Mouse (Mus musculus) spleen, embryonic (tissue): Measurements from ENCODE around the gene Cracr2a.

Experiments used
- CTCF ChIA-PET: fragments of 350-600 bp; sonication (Branson Sonifier 250); formaldehyde crosslinking; loops from one replicate; lab custom pipeline; 2022; lab: Charles Lee

Gene Cracr2a

DNA sequence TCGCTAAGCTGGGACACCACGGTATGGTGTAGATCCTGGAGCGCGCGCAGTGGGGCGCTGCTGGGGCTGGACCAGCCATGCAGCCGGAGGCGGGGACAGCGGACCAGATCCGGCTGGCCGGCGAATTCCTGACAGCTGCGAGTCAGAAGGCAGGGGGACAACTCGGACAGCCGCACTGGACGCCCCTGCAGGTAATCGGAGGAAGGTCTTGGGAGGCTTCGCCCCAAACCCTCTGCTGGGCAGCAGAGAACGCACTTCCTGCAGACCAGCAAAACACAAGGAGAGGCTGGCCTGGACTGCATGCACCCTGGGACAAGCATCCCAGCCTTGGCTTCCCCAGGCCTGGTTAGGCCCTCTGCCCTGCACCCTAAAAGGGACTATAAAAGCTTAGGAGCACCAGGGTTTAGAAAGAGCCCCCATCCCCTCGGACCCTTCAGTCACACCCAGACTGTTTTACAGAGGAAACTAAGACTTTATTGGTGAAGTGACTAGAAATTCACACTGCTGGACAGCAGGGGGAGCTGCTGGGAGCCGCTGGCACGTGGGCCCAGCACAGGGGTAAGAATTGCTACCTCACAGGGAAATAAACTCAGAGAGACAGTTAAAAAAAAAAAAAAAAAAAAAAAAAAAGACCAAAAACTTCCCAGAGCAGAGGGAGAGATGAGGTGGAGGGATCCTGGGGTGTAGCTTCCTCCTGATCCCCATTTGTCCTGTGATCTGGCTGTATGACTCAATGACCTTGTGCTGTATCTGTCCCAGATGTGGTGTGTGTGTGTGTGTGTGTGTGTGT is at the start of gene Cracr2a:
Gene Cracr2a, plus strand, starts transcription at position 108 of the 790 bp plus-strand sequence.
- CTCF ChIA-PET: interaction anchor here (0.7 to 1.1 kb wide), 2 partner anchors 105 to 417 kb away, joined by 3 to 4 read pairs; no protein-coding TSS in a partner anchor

DNA sequence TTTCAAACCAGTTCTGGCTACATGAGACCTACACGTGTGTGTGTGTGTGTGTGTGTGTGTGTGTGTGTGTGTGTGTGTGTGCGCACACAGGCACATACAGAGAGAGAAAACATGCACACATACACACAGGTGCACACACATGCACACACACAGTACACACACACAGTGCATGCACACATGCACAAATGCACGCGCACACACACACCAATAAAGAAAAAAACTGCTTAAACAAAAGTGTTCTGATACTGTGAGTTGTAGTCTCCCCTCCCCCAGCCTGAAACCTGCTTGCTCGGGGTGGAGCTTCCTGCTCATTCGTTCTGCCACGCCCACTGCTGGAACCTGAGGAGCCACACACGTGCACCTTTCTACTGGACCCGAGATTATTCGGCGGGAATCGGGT is 47.4 kb upstream of the Cracr2a start:
- CTCF ChIA-PET: interaction anchor here (0.7 kb wide), 1 partner anchor 580 kb away, joined by 7 read pairs; no protein-coding TSS in a partner anchor

DNA sequence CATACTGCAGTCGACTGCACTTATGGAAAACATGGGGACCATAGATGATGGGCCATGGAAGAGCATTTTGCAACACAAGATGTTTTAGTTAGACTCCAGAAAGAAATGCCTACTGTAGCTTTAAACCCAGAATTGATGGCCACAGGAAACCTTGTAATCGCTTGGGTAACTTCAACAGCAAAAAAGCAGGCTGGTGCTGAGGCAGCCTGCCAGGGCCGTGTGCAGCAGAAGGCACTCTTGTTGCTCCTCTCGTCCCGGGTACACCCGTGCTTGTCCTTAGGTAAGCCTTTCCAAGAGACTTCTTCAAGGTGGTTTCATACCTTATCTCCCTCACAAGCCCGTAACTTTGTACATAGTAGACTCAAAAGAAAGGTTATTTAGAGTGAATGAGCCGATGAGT is 40.0 kb upstream of the Cracr2a start:
- CTCF ChIA-PET: interaction anchor here (0.9 kb wide), 1 partner anchor 19 kb away, joined by 7 read pairs; no protein-coding TSS in a partner anchor

DNA sequence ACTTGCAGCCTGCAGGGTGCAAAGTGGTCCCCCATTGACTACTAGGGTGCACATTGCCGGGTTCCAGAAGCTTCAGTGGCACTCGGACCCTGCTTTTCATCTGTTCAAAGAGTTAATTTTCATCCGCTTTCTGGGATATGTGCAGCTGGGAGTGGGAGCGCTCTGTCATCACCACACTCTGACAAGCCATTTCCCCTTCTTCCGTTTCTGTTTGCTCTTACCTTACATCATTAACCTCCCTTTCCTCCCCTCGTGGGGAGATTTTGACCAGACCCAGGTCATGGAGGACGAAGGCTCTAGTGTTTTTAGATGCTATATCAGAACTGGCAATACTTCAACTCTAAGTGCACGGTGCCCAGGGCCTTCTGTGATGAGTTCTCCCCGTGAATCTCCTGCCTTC is 38.8 kb upstream of the Cracr2a start:
- CTCF ChIA-PET: no interaction called here

DNA sequence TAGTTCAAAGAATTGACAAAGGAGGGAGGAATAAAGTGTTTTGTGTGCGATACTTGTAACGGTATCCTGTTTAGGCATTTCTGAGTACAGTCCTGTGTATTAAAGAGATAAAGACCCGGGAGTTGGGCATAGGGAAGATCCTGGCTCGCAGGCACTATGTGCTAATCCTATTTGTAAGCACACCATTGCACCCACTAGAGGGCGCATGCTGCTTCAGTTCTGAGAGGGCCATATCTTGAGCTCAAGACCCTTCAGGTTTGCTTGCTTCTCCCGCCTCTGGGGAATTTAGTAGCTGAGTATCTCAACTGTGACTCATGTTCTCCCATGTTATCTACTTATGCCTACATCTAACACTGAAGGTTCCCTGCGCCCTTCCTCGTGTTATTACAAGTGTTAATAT is 36.7 kb upstream of the Cracr2a start:
- CTCF ChIA-PET: interaction anchor here (0.6 to 0.7 kb wide), 3 partner anchors 67 to 480 kb away, joined by 3 to 27 read pairs (median 4); no protein-coding TSS in a partner anchor

DNA sequence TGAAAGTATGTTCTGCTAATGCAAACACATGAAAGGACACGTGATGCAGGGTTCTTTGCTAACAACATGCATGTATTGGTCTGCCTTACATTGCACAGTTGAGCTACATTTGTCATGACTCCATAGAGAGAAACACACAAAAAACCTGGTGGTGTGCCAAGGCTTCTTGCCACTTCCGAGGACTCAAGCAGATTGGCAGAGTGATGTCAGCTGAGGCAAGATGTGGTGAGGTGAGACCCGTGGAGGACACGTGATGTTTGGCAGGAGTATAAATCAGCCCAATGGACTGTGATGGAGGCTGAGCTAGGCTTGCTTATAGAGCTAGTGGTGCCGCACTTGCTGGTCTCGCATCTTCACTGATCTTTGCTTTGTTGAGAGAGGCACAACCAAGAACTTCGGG is 32.5 kb upstream of the Cracr2a start:
- CTCF ChIA-PET: no interaction called here

DNA sequence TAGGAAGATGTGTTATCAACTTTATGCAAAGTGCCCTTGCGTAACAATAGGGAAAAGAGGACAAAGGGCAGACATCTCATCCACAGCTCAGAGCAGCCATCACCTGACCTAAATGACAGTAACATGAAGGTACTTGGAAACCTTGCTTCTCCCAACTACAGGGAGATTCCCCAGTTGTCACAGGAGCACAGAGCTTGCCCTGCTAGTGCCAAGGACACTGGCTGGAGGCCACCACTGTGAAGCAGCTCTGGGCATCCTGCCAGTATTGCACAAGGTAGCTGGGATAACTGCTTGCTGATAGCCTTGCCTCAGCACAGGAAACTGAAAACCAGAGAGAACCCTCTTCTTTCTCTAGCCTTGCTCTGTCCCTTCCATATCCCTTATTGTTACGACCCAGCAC is 31.7 kb upstream of the Cracr2a start:
- CTCF ChIA-PET: interaction anchor here (0.6 kb wide), 1 partner anchor 567 kb away, joined by 10 read pairs; no protein-coding TSS in a partner anchor

DNA sequence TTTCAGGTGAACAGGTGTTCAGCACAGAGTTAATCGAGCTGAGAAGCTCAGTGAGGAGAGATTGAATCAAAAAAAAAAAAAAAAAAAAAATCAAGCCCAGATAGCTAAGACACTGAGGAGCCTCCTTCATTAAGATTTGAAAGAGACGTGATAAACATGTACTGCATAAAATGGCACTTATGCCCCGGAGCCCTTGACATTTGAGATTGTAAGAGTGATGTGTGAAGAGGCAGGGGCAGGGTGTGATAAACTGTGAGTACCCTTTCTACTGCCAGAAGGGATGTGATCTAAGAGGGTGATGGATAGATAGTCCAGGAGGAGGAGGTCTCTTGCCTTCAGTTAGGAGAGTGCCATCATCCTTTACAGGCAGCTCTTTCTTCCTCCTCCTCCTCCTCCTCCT is 30.9 kb upstream of the Cracr2a start:
- CTCF ChIA-PET: interaction anchor here (0.6 kb wide), 2 partner anchors 508 to 566 kb away, joined by 3 to 10 read pairs; no protein-coding TSS in a partner anchor

DNA sequence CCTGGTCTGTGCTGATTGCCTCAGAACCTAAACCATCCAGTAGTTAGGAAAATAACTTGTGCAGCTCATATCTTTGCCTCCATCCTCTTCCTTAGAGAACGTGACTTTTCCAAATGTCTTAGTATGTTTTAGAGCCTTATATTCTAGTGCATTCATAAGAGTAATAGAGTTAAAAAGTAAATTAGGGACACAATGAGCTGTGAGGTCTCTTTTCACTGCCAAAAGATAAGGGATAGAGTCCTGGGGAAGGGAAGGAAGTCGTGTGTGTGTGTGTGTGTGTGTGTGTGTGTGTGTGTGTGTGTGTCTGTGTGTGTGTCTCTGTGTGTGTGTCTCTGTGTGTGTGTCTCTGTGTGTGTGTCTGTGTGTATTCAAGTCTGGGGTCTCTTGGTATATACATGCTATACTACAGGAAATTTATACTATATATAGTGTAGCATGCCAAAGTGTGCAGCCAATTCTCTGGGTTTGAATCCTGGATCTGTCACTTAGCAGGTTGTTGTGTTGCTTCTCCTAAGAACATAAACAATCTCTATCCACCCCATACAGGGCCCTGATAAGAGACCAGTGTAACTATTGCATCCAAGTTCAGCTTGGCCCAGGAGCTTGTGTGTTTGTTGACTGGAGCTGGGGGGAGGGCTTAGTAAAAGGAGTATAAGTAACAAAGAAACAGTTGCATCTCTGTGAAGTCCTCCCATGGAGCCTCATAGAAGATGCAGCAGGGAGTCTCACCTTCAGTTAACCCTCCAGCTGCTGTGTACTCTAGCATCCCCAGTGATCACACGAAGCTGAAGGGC is 29.5 kb upstream of the Cracr2a start:
- CTCF ChIA-PET: no interaction called here

DNA sequence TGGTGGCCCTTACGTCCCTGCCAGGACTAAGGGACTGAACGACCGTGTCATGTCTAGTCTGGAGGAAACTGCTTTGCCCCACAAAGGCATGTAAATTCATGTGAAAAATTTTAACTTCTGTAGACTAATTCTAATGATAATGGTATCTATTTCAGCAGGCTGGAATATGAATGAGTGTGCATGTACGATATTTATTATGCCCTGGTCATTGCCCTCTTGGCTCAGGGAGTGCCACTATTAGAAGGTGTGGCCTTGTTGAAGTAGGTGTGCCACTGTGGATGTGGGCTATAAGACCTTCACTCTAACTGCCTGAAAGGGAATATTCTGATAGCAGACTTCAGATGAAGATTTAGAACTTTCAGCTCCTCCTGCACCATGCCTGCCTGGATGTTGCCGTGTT is 28.8 kb upstream of the Cracr2a start:
- CTCF ChIA-PET: no interaction called here

DNA sequence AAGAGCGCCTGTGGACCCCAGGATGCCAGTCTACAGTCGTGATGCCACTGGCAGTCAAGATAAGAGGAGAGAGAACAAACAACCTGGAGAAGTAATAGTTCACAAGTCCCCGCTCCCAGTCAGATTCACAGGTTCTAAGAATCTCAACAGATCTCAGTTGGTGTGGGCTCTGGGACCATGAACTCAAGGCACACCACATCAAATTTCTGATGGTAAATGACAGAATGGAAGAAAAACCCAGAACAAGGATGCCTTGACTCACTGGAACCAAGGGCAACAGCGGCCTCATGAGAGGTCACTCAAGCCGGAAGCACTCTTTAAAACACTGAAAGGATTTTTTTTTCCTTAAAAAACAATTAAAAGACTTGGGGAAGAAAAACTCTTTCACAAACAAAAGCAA is 27.4 kb upstream of the Cracr2a start:
- CTCF ChIA-PET: no interaction called here

DNA sequence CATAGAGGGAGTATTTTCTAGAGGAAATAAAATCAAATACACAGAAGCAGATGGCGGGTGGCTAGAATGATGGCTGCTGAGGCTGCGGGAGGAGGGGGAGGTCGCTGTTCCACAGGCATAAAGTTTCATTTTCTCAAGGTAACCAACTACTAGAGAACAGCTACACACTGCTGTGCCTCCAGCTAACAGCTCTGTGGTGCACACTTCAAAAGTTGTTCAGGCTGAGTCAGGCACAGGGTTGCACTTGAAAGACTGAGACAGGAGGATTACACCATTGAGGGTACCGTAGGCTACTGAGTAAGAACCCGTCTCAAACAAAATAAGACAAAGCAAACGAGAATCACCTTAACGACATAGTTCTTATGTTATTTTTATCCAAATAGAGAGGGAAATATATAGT is 24.1 kb upstream of the Cracr2a start:
- CTCF ChIA-PET: no interaction called here

DNA sequence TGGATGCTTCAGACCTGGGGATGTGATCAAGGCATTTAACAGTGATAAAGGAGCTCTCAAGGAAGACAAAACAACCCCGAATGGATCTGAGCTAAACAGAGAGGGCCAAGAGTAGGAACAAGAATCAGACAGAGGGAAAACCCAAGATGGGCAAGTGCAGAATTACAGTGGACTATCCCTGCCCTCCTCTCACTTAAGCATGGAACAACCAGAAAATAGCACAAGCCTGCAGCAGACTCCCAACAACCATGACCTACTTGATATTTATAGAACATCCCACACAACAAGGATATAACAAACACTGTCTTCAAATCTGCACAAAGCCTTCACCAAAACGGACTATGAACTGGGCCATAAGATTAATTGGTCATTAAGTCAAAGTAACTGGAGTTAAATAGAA is 23.0 kb upstream of the Cracr2a start:
- CTCF ChIA-PET: no interaction called here

DNA sequence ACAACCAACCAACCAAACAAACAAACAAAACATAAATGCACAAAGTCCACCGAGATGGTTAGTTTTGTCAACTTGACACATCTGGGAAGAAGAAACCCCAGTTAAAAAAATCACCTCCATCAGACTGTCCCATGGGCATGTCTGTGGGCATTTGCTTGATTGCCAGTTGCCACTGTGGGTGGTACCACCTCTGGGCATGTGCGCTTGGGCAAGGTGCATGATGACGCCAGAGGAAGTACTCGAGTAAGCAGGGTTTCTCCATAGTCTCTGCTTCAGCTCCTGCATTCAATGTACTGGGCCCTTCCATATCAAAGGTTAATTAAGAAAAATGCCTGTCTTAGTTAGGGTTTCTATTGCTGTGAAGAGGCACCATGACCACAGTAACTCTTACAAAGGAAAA is 21.9 kb upstream of the Cracr2a start:
- CTCF ChIA-PET: interaction anchor here (0.6 kb wide), 1 partner anchor 18 kb away, joined by 7 read pairs; no protein-coding TSS in a partner anchor

DNA sequence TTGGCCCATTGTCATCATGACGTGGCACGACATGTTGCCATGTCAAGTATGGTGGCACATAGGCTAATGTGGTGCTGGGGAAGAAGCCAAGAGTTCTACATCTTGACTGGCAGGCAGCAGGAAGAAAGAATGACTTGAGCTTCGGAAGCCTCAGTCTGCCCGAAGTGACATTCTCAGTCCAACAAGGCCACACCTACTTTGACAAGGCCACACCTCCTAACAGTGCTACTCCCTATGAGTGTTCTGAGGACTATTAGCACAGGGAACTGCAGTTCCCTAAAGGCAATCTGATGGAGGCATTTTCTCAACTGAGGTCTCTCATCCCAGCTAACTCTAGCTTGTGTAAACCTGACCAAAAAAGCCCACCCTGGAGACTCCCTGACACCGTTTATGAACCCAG is 21.5 kb upstream of the Cracr2a start:
- CTCF ChIA-PET: interaction anchor here (0.6 kb wide), 1 partner anchor 18 kb away, joined by 7 read pairs; no protein-coding TSS in a partner anchor

DNA sequence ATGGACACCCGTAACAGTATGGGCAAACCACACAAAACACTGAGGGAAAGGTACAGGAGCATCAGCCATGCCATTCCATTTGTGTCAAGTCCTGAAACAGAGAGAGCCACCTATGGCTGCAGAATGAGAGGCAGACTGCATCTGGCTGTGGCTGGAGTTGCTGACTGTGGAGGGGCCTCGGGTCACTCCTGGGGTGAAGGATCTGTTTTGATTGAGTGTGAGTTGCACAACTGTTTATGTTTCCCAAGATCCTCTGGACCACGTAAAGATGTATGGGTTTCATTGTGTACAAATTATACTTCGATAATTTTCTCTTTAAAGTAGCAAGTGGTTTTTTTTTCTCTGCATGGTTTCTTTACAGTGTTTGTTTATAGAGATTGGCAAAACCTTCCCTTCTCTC is 20.6 kb upstream of the Cracr2a start:
- CTCF ChIA-PET: no interaction called here

DNA sequence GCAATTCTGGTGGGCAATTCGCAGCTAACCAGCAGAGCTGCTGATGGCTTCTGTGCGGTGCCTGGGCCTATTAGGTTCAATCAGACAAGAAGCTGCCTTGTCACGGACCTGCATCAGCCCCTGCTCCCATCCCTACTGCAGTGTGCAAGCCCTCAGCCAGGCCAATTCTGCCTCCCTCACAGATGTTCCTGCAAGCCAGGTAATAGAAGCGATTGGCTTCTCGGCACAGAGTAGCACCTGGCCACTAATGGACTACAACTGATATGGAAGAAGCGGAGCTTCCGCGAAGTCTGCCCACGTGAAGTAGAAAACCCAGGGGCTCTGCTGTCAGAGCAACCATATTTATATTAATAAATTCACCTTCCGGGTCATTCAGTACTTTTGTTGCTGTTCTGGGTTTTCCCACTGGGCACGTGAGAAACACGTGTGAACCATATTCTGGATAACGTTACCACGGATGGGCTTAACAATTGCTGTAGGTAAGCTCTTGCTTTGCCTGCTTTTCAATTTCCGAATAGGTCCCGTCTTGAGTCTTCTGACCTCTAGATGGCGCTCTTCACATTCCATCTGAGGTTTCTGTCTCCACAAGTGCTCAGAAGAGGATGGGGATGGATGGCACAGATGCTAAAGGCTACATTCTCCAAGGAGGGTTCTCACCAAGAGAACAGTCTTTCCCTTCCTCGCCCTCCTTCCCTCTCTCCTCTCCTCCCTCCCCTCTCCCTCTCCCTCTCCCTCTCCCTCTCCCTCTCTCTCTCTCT is 19.3 kb upstream of the Cracr2a start:
- CTCF ChIA-PET: interaction anchor here (0.6 to 1.5 kb wide), 2 partner anchors 12 to 45 kb away, joined by 3 to 5 read pairs; no protein-coding TSS in a partner anchor

DNA sequence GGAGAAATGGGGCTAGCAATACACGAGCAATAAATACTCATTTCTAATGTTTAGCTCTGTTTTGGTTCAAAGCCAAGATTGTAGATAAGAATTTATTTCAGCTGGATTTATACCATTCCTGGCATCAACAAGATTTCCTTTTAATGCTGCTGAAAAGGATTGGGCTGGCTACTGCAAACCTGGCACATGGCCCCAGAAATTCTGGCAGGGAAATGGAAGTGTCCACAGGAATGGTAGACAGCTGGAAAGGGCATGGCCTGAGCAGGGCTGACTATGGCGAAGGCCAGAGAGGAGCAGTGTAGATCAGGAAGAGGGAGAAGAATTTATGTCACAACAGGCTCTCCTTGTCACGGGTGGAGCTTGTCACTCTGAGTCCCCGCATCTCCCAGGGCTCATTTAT is 14.5 kb upstream of the Cracr2a start:
- CTCF ChIA-PET: no interaction called here

DNA sequence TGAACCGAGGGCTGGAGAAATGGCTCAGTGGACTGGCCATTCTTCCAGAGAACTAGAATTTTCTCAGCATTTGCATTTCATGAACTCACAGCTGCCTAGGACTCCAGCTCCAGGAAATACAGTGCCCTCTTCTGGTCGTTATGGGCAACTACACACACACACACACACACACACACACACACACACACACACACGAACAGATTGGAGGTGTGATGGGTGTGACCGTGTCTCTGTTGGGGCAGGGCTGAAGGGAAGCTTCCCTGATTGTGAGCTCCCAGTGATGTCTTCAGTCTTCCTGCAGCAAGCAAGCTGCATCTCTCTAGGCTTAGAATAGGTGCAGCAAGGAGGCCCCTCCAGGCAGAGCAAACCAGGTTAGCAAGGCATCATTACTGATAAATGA is 8.2 kb upstream of the Cracr2a start:
- CTCF ChIA-PET: interaction anchor here (0.7 kb wide), 1 partner anchor 11 kb away, joined by 3 read pairs; no protein-coding TSS in a partner anchor

DNA sequence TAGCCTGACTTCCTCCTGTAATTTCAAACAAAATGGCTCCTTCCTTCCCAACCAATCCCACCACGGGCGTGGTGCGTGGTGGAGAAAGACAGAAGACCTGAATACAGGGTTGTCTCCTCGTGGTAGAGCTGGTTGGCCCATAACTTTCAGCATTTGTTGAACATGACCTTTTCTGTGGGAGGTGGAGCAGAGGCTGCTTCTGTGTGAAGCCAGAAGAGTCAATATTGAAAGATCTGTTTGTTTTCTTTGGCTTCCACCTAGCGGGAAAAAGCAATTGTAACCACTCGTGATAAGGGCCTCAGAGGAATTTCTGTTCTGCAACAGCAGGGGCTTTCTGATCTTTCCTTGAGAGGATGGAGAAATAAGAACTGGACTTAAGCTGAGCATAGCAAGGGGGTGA is 5.6 kb upstream of the Cracr2a start:
- CTCF ChIA-PET: no interaction called here

DNA sequence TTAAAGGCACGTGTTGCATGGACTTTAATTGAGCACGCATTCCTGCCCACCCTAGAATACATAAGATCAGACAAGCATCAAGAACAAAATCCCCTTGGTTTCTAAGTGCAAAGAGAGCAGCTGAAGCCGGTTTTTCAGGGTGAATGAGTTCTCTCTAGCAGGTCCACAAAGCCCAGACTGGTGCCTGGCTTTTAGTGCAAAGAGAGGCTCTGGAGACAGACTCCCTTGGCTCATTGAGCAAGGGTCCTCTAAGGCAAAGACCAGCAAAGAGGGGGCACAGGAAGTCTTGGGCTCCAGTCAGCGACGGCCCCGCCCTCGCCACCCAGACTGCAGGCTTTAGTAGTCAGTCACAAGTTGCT is 287 bp upstream of the Cracr2a start:
- CTCF ChIA-PET: no interaction called here
